ENCODE assay signal across 23 mouse cellular contexts in the genomic region with DNA sequence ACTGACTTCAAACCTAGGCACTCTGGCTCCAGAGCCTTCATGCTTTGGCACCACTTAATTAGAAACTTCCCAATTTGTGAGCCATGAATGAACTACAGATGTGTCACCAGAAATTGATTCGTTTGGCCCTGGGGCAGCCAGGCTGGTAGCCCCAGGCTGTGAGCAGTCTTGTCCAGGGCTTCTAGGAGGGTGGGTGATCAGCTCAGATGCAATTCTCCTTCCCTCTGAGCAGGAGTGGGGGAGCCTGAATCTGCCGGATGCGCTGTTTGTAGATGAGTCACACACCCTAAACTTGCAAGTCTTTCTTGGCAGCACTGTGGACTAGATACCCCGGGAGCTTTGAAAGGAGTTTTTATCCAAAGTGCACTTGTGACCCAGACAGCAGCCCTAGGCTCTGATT. TPM values are rescaled to one million over a fixed set of nuclear protein-coding genes. Genes with fewer than 3 reads are reported as not detected.
DNase-seq lines count a peak whose midpoint lies in the region; ATAC-seq and TF ChIP-seq lines count a peak whose summit lies in the region.
"Had no signal": no experiment of that assay in that cellular context is flagged by ENCODE, and none has a peak within 500 bp of the region (broad histone marks: within the 10 kb centered on the region; RNA-seq: fewer than 3 reads in every experiment).

No protein-coding gene starts in this region.

- H3K4me3 ChIP-seq in midbrain, embryonic 14.5 days (replicated peaks; ENCODE audit: low read depth, low read length): no peak overlapping the region
- H3K4me3 ChIP-seq in midbrain, postnatal 0 days (ENCODE audit: low read depth, low read length): no peak overlapping the region
- no peak overlapping the region for H3K4me3 ChIP-seq in embryonic facial prominence, embryonic 10.5 days
- H3K4me3 ChIP-seq in forebrain, embryonic 11.5 days (ENCODE audit: low read depth, low read length): no peak overlapping the region
- H3K4me3 ChIP-seq in forebrain, embryonic 16.5 days (replicated peaks; ENCODE audit: low read length): no peak overlapping the region
- H3K4me3 ChIP-seq: erythroblast, embryonic 14.5 days; heart, embryonic 10.5 days; hindbrain, embryonic 12.5 days; liver, embryonic 15.5 days; megakaryocyte, embryonic 14.5 days; neural tube, embryonic 13.5 days had no signal

- H3K4me2 ChIP-seq in midbrain, embryonic 14.5 days (ENCODE audit: low read length): no peak overlapping the region
- H3K4me2 ChIP-seq in midbrain, postnatal 0 days (ENCODE audit: low read depth, low read length, poor library complexity, severe bottlenecking): no peak overlapping the region
- H3K4me2 ChIP-seq in forebrain, embryonic 11.5 days (ENCODE audit: low read depth, low read length, severe bottlenecking): no peak overlapping the region
- H3K4me2 ChIP-seq in forebrain, embryonic 16.5 days (ENCODE audit: low read length): no peak overlapping the region
- H3K4me2 ChIP-seq: hindbrain, embryonic 12.5 days; liver, embryonic 15.5 days; neural tube, embryonic 13.5 days had no signal

- H3K9me3 ChIP-seq in midbrain, embryonic 14.5 days (ENCODE audit: control insufficient read depth, low read length): no peaks in the 10 kb centered on the region
- H3K9me3 ChIP-seq in midbrain, postnatal 0 days (ENCODE audit: low read length): no peaks in the 10 kb centered on the region
- H3K9me3 ChIP-seq in embryonic facial prominence, embryonic 10.5 days: no peaks in the 10 kb centered on the region
- no peaks in the 10 kb centered on the region for H3K9me3 ChIP-seq in forebrain, embryonic 11.5 days (ENCODE audit: control insufficient read depth, low read length)
- no peaks in the 10 kb centered on the region for H3K9me3 ChIP-seq in forebrain, embryonic 16.5 days (ENCODE audit: control insufficient read depth, low read length)
- H3K9me3 ChIP-seq: heart, embryonic 10.5 days; hindbrain, embryonic 12.5 days; liver, embryonic 15.5 days; megakaryocyte, embryonic 14.5 days; neural tube, embryonic 13.5 days had no signal

- peak; percentile 88 for ATAC-seq in frontal cortex, adult (ENCODE audit: low TSS enrichment)
- no peak for ATAC-seq in midbrain, embryonic 14.5 days (ENCODE audit: low FRiP score, low TSS enrichment)
- ATAC-seq in midbrain, postnatal 0 days (ENCODE audit: low FRiP score): no peak; the same call in 1 of the 2 replicates
- no peak for ATAC-seq in forebrain, embryonic 11.5 days (replicated peaks; ENCODE audit: low FRiP score)
- ATAC-seq in forebrain, embryonic 16.5 days: no peak
- no peak for ATAC-seq in CD4-positive, CD25-positive, alpha-beta regulatory T cell, adult 4 months
- ATAC-seq: activated CD4-positive, CD25-positive, alpha-beta regulatory T cell, adult 4 months; forebrain, embryonic 14.5 days had no signal

- no peak overlapping the region for H3K27ac ChIP-seq in midbrain, embryonic 14.5 days (replicated peaks; ENCODE audit: low read depth, low read length)
- H3K27ac ChIP-seq in midbrain, postnatal 0 days (ENCODE audit: low read depth, low read length): no peak overlapping the region
- no peak overlapping the region for H3K27ac ChIP-seq in embryonic facial prominence, embryonic 10.5 days (replicated peaks)
- H3K27ac ChIP-seq in forebrain, embryonic 11.5 days (ENCODE audit: low read depth, low read length): no peak overlapping the region
- H3K27ac ChIP-seq in forebrain, embryonic 16.5 days (ENCODE audit: low read length): no peak overlapping the region
- H3K27ac ChIP-seq: heart, embryonic 10.5 days; hindbrain, embryonic 12.5 days; liver, embryonic 15.5 days; neural tube, embryonic 13.5 days had no signal

- 62% methylated on average over 4 of the region's 4 CpGs for WGBS in midbrain, embryonic 14.5 days
- 67% methylated on average over 4 of the region's 4 CpGs for WGBS in midbrain, postnatal 0 days
- WGBS in embryonic facial prominence, embryonic 10.5 days: 45% methylated on average over 4 of the region's 4 CpGs
- WGBS in forebrain, embryonic 11.5 days: 53% methylated on average over 4 of the region's 4 CpGs
- 53% methylated on average over 4 of the region's 4 CpGs for WGBS in forebrain, embryonic 16.5 days

- no peaks in the 10 kb centered on the region for H3K27me3 ChIP-seq in midbrain, embryonic 14.5 days (ENCODE audit: control insufficient read depth, insufficient read depth, low read length)
- no peaks in the 10 kb centered on the region for H3K27me3 ChIP-seq in midbrain, postnatal 0 days (ENCODE audit: insufficient read depth, low read length)
- H3K27me3 ChIP-seq in embryonic facial prominence, embryonic 10.5 days (replicated peaks; ENCODE audit: low read depth, poor library complexity, severe bottlenecking): no peaks in the 10 kb centered on the region
- no peaks in the 10 kb centered on the region for H3K27me3 ChIP-seq in forebrain, embryonic 11.5 days (ENCODE audit: control insufficient read depth, insufficient read depth, low read length)
- H3K27me3 ChIP-seq in forebrain, embryonic 16.5 days (replicated peaks; ENCODE audit: control insufficient read depth, insufficient read depth, low read length): no peaks in the 10 kb centered on the region
- H3K27me3 ChIP-seq: hindbrain, embryonic 12.5 days; liver, embryonic 15.5 days; megakaryocyte, embryonic 14.5 days; neural tube, embryonic 13.5 days had no signal

- no peak for DNase-seq in frontal cortex, postnatal 10 days (ENCODE audit: low spot score in 2 of 2)
- DNase-seq in midbrain, embryonic 14.5 days: peak; percentile 23
- DNase-seq in midbrain, postnatal 0 days (ENCODE audit: low spot score): no peak
- DNase-seq in embryonic facial prominence, embryonic 10.5 days (ENCODE audit: low spot score): peak; percentile 51
- DNase-seq in forebrain, embryonic 11.5 days (ENCODE audit: low spot score): no peak
- DNase-seq: adrenal gland, postnatal 10 days; cerebellum, adult 11 months; cerebellum, postnatal 25 days; heart, postnatal 10 days; kidney, adult 8-10 months; right cerebral cortex, adult 18-20 months; thymus, postnatal 36 days had no signal

- TF ChIP-seq CTCF in midbrain, postnatal 0 days (IDR thresholded peaks at IDR 0.05): no peak

- H3K9ac ChIP-seq in midbrain, embryonic 14.5 days (replicated peaks; ENCODE audit: low read length): no peak overlapping the region
- no peak overlapping the region for H3K9ac ChIP-seq in midbrain, postnatal 0 days (replicated peaks; ENCODE audit: low read length, poor library complexity, severe bottlenecking)
- H3K9ac ChIP-seq in forebrain, embryonic 11.5 days (ENCODE audit: low read length): no peak overlapping the region
- no peak overlapping the region for H3K9ac ChIP-seq in forebrain, embryonic 16.5 days (replicated peaks; ENCODE audit: low read depth, low read length)
- H3K9ac ChIP-seq: hindbrain, embryonic 12.5 days; liver, embryonic 15.5 days; neural tube, embryonic 13.5 days had no signal

- H3K36me3 ChIP-seq in midbrain, embryonic 14.5 days (ENCODE audit: control insufficient read depth, insufficient read depth, low read length): no peaks in the 10 kb centered on the region
- no peaks in the 10 kb centered on the region for H3K36me3 ChIP-seq in midbrain, postnatal 0 days (ENCODE audit: insufficient read depth, low read length)
- no peaks in the 10 kb centered on the region for H3K36me3 ChIP-seq in embryonic facial prominence, embryonic 10.5 days (replicated peaks)
- H3K36me3 ChIP-seq in forebrain, embryonic 11.5 days (ENCODE audit: control insufficient read depth, insufficient read depth, low read length): no peaks in the 10 kb centered on the region
- H3K36me3 ChIP-seq in forebrain, embryonic 16.5 days (ENCODE audit: control insufficient read depth, insufficient read depth): no peaks in the 10 kb centered on the region
- H3K36me3 ChIP-seq: heart, embryonic 10.5 days; hindbrain, embryonic 12.5 days; liver, embryonic 15.5 days; neural tube, embryonic 13.5 days had no signal

- H3K4me1 ChIP-seq in midbrain, embryonic 14.5 days (ENCODE audit: control insufficient read depth, insufficient read depth, low read length): no peaks in the 10 kb centered on the region
- H3K4me1 ChIP-seq in midbrain, postnatal 0 days (ENCODE audit: insufficient read depth, low read length): no peaks in the 10 kb centered on the region
- H3K4me1 ChIP-seq in embryonic facial prominence, embryonic 10.5 days: peaks cover 16% of the 10 kb centered on the region
- 0 out of 2 replicates have a peak, but pooled peaks cover 1% of the 10 kb centered on the region for H3K4me1 ChIP-seq in forebrain, embryonic 11.5 days (replicated peaks; ENCODE audit: control insufficient read depth, insufficient read depth, low read length)
- no peaks in the 10 kb centered on the region for H3K4me1 ChIP-seq in forebrain, embryonic 16.5 days (replicated peaks; ENCODE audit: control insufficient read depth, insufficient read depth, low read length)
- H3K4me1 ChIP-seq: heart, embryonic 10.5 days; hindbrain, embryonic 12.5 days; liver, embryonic 15.5 days; megakaryocyte, embryonic 14.5 days; neural tube, embryonic 13.5 days had no signal

RNA-seq across cellular contexts. Expression of a gene that starts 18.7 kb away (rescaled TPM):
- polyA plus RNA-seq in midbrain, embryonic 14.5 days (2014; fragmentation: Nextera tagmentation; extraction: Ambion mirVana): 8.5 and 14.1 TPM in 2 replicates
- total RNA-seq in midbrain, postnatal 0 days (2014; rRNA removed): 9.2 and 10.3 TPM in 2 replicates
- 3.2 and 3.9 TPM in 2 replicates for polyA plus RNA-seq in midbrain, postnatal 0 days (2015; fragmentation: Nextera tagmentation; extraction: Ambion mirVana)
- 33.9 and 35.4 TPM in 2 replicates for polyA plus RNA-seq in embryonic facial prominence, embryonic 10.5 days (2016; fragmentation: Nextera tagmentation; extraction: Ambion mirVana)
- polyA plus RNA-seq in forebrain, embryonic 11.5 days (2014; fragmentation: Nextera tagmentation; extraction: Ambion mirVana): 67.0 and 68.0 TPM in 2 replicates
- polyA plus RNA-seq in forebrain, embryonic 16.5 days (2015; fragmentation: Nextera tagmentation; extraction: Ambion mirVana): 10.8 and 13.4 TPM in 2 replicates
- polyA plus RNA-seq in CD4-positive, CD25-positive, alpha-beta regulatory T cell, adult 4 months (2017; shearing (Covaris generic)): not detected
- polyA plus RNA-seq: activated CD4-positive, CD25-positive, alpha-beta regulatory T cell, adult 4 months; erythroblast, embryonic 14.5 days had no signal

Comparison
In these comparisons a context has a peak if more than half of its experiments do, and no peak if none do; other contexts are left out.
1. DNase-seq: peak in midbrain, embryonic 14.5 days (single experiment) and embryonic facial prominence, embryonic 10.5 days (single experiment); none in frontal cortex, postnatal 10 days (0 of 2), midbrain, postnatal 0 days (single experiment) and forebrain, embryonic 11.5 days (single experiment).